Mouse (Mus musculus) lung, embryonic 14.5 days (tissue): ENCODE data around the gene Lrp6. TPM values are rescaled to one million over a fixed set of nuclear protein-coding genes. Genes with fewer than 3 reads are reported as not detected.

Experiments
- ATAC-seq: fragments of 200-750 bp; cut with Nextera tagmentation; 2 replicates; pipeline ENCODE4 v1.8.0; 2017; ENCODE audit warnings: mild to moderate bottlenecking, moderate TSS enrichment, moderate library complexity; ENCODE audit not compliant: insufficient read depth
- DNase-seq: peaks from one replicate; pipeline ENCODE4 v3.0.0-alpha.2; 2015
- H3K27ac ChIP-seq: fragments of 300-500 bp; sonication (generic); 2 replicates; pipeline ENCODE4 v1.5.1; 2014; ENCODE audit warnings: low read depth, mild to moderate bottlenecking, moderate library complexity
- H3K27me3 ChIP-seq: fragments of 300-500 bp; sonication (generic); 2 replicates; pipeline ENCODE4 v1.6.1; 2014; ENCODE audit warnings: low read length, control low read depth; ENCODE audit not compliant: insufficient read depth
- H3K36me3 ChIP-seq: fragments of 300-500 bp; sonication (generic); 2 replicates; pipeline ENCODE4 v1.6.1; 2014; ENCODE audit warnings: control low read depth; ENCODE audit not compliant: insufficient read depth
- H3K4me1 ChIP-seq: fragments of 300-500 bp; sonication (generic); 2 replicates; pipeline ENCODE4 v1.6.1; 2014; ENCODE audit warnings: antibody characterized with exemption, control low read depth; ENCODE audit not compliant: insufficient read depth
- H3K4me2 ChIP-seq: fragments of 300-500 bp; sonication (generic); 2 replicates; pipeline ENCODE4 v1.6.1; 2014; ENCODE audit warnings: mild to moderate bottlenecking
- H3K4me3 ChIP-seq: fragments of 300-500 bp; sonication (generic); 2 replicates; pipeline ENCODE4 v1.5.1; 2014; ENCODE audit warnings: low read depth, low read length
- H3K9ac ChIP-seq: fragments of 300-500 bp; sonication (generic); 2 replicates; pipeline ENCODE4 v1.6.1; 2014
- H3K9me3 ChIP-seq: fragments of 300-500 bp; sonication (generic); 2 replicates; pipeline ENCODE4 v1.6.1; 2016; ENCODE audit warnings: low read depth, low read length, control low read depth
- CTCF ChIP-seq: IDR thresholded peaks from 2 replicates; pipeline ENCODE4 v1.5.1; 2016; ENCODE audit warnings: antibody characterized with exemption, low read depth
- WGBS: fragments of 180-500 bp; shearing (Covaris S2); extraction: QIAGEN DNeasy Blood & Tissue Kit; methylation state at CpG from one replicate; pipeline ENCODE4 v1.1.7; 2014; 5-methylcytosine and 5-hydroxymethylcytosine counted together
- polyA plus RNA-seq: library from polyadenylated mRNA; unstranded; fragments of >200 nt; fragmentation: Nextera tagmentation; extraction: Ambion mirVana; gene quantifications from 2 replicates; pipeline ENCODE4 v1.2.1, GENCODE M21; 2014

Lrp6 gene
- polyA plus RNA-seq, 1 experiment from 2014 or later: 35.8 TPM

GRCm38 (mm10) chr6:134606540-134606939 lies 39.8 kb upstream of the Lrp6 start:
- H3K4me3 ChIP-seq: no peak overlapping the region
- H3K4me1 ChIP-seq: peaks cover 13% of the 10 kb centered on the region; the same call in 1 of the 2 replicates
- peak; percentile 27 for DNase-seq
- 0 out of 2 replicates have a peak overlapping the region, but pooled peaks have one; percentile 2 for H3K4me2 ChIP-seq
- WGBS: 34% methylated on average over 6 of the region's 6 CpGs
- no peaks in the 10 kb centered on the region for H3K36me3 ChIP-seq
- H3K9ac ChIP-seq: no peak overlapping the region
- H3K9me3 ChIP-seq: no peaks in the 10 kb centered on the region
- ATAC-seq: peak; percentile 32; the same call in 1 of the 2 replicates
- H3K27me3 ChIP-seq: no peaks in the 10 kb centered on the region
- H3K27ac ChIP-seq: peak overlapping the region; percentile 70; the same call in 1 of the 2 replicates
- TF ChIP-seq CTCF: no peak

- no peak for ATAC-seq
- no peak for TF ChIP-seq CTCF
- WGBS: 77% methylated on average over 3 of the region's 3 CpGs
These were observed 38.4 kb upstream of the Lrp6 start for GRCm38 (mm10) chr6:134605196-134605595.

GRCm38 (mm10) chr6:134602371-134603003 lies 35.7 kb upstream of the Lrp6 start:
- no peaks in the 10 kb centered on the region for H3K36me3 ChIP-seq
- peaks cover 13% of the 10 kb centered on the region; the same call in 1 of the 2 replicates for H3K4me1 ChIP-seq
- no peak for TF ChIP-seq CTCF
- H3K9me3 ChIP-seq: no peaks in the 10 kb centered on the region
- no peak overlapping the region for H3K4me2 ChIP-seq
- H3K9ac ChIP-seq: no peak overlapping the region
- DNase-seq (peak; percentile 47), ATAC-seq (no peak)
- H3K4me3 ChIP-seq: no peak overlapping the region
- no peak overlapping the region for H3K27ac ChIP-seq
- H3K27me3 ChIP-seq: no peaks in the 10 kb centered on the region
- 33% methylated on average over 10 of the region's 10 CpGs for WGBS

More at GRCm38 (mm10) chr6:134605196-134605595, 38.4 kb upstream of the Lrp6 start:
- H3K4me3 ChIP-seq: no peak overlapping the region
- H3K4me2 ChIP-seq: no peak overlapping the region
- no peaks in the 10 kb centered on the region for H3K9me3 ChIP-seq
- no peaks in the 10 kb centered on the region for H3K36me3 ChIP-seq
- no peak overlapping the region for H3K27ac ChIP-seq
- no peaks in the 10 kb centered on the region for H3K27me3 ChIP-seq
- peaks cover 13% of the 10 kb centered on the region; the same call in 1 of the 2 replicates for H3K4me1 ChIP-seq
- no peak for DNase-seq
- no peak overlapping the region for H3K9ac ChIP-seq

GRCm38 (mm10) chr6:134601766-134602165 lies 35.0 kb upstream of the Lrp6 start:
- DNase-seq (no peak), ATAC-seq (0 out of 2 replicates have a peak, but pooled peaks have one; percentile 40)
- TF ChIP-seq CTCF: no peak
- Histone ChIP-seq H3K36me3 (no peaks in the 10 kb centered on the region), H3K4me2 (no peak overlapping the region), H3K4me1 (peaks cover 11% of the 10 kb centered on the region; the same call in 1 of the 2 replicates), H3K9me3 (no peaks in the 10 kb centered on the region), H3K27ac (peak overlapping the region; percentile 30; the same call in 1 of the 2 replicates), H3K4me3 (no peak overlapping the region), H3K27me3 (no peaks in the 10 kb centered on the region), H3K9ac (no peak overlapping the region)
- WGBS: 24% methylated on average over 3 of the region's 3 CpGs

GRCm38 (mm10) chr6:134601130-134601529 lies 34.4 kb upstream of the Lrp6 start:
- WGBS: 58% methylated on average over 7 of the region's 7 CpGs
- H3K9me3 ChIP-seq: no peaks in the 10 kb centered on the region
- no peak for TF ChIP-seq CTCF
- no peak overlapping the region for H3K4me3 ChIP-seq
- ATAC-seq (no peak), DNase-seq (no peak)
- H3K4me1 ChIP-seq: peaks cover 5% of the 10 kb centered on the region; the same call in 1 of the 2 replicates
- H3K27me3 ChIP-seq: no peaks in the 10 kb centered on the region
- H3K36me3 ChIP-seq: no peaks in the 10 kb centered on the region
- H3K4me2 ChIP-seq: no peak overlapping the region
- no peak overlapping the region for H3K9ac ChIP-seq
- H3K27ac ChIP-seq: no peak overlapping the region

GRCm38 (mm10) chr6:134599239-134599638 lies 32.5 kb upstream of the Lrp6 start:
- WGBS: 52% methylated on average over 1 of the region's 1 CpGs
- H3K4me3 ChIP-seq: no peak overlapping the region
- no peaks in the 10 kb centered on the region for H3K27me3 ChIP-seq
- no peak overlapping the region for H3K4me2 ChIP-seq
- H3K4me1 ChIP-seq: 0 out of 2 replicates have a peak, but pooled peaks cover 4% of the 10 kb centered on the region
- no peak overlapping the region for H3K27ac ChIP-seq
- no peaks in the 10 kb centered on the region for H3K9me3 ChIP-seq
- no peak overlapping the region for H3K9ac ChIP-seq
- no peaks in the 10 kb centered on the region for H3K36me3 ChIP-seq
- DNase-seq: no peak
- no peak for ATAC-seq
- TF ChIP-seq CTCF: no peak

GRCm38 (mm10) chr6:134597651-134598229 lies 31.0 kb upstream of the Lrp6 start:
- Histone ChIP-seq H3K4me2 (no peak overlapping the region), H3K27ac (no peak overlapping the region), H3K4me3 (no peak overlapping the region), H3K4me1 (0 out of 2 replicates have a peak, but pooled peaks cover 4% of the 10 kb centered on the region), H3K36me3 (no peaks in the 10 kb centered on the region), H3K9ac (no peak overlapping the region), H3K27me3 (no peaks in the 10 kb centered on the region), H3K9me3 (no peaks in the 10 kb centered on the region)
- 68% methylated on average over 6 of the region's 6 CpGs for WGBS
- DNase-seq (no peak), ATAC-seq (no peak)
- TF ChIP-seq CTCF: no peak
